Mouse (Mus musculus): Measurements from ENCODE around the gene Scpep1.

Scpep1 gene

GRCm38 (mm10) chr11:88973776-88974701 lies 18.8 kb upstream of the Scpep1 start:
- peak; percentile 92 for DNase-seq (ENCODE audit: low read depth, low spot score)

- no peak for DNase-seq (ENCODE audit: low read depth, low spot score)
These were observed 15.0 kb upstream of the Scpep1 start, which contains the start of gene Coil for GRCm38 (mm10) chr11:88970202-88970732. Coil (plus strand) TSS chr11:88970252.

GRCm38 (mm10) chr11:88966881-88967361 lies 11.7 kb upstream of the Scpep1 start, which contains the start of gene Elobl:
Elobl (minus strand) TSS chr11:88966931.
- DNase-seq (ENCODE audit: low read depth, low spot score) = no peak

- no peak for DNase-seq (ENCODE audit: low read depth, low spot score)
These were observed 3.6 kb upstream of the Scpep1 start for GRCm38 (mm10) chr11:88958851-88959250.

GRCm38 (mm10) chr11:88954803-88955202 lies 462 bp downstream of the Scpep1 start:
- no peak for DNase-seq (ENCODE audit: low read depth, low spot score)

- DNase-seq (ENCODE audit: low read depth, low spot score) = no peak
These were observed 1.7 kb downstream of the Scpep1 start for GRCm38 (mm10) chr11:88953582-88953981.

- no peak for DNase-seq (ENCODE audit: low read depth, low spot score)
These were observed 3.1 kb downstream of the Scpep1 start for GRCm38 (mm10) chr11:88952117-88952516.

GRCm38 (mm10) chr11:88951576-88951975 lies 3.7 kb downstream of the Scpep1 start:
- no peak for DNase-seq (ENCODE audit: low read depth, low spot score)

GRCm38 (mm10) chr11:88950640-88951250 lies 4.5 kb downstream of the Scpep1 start:
- no peak for DNase-seq (ENCODE audit: low read depth, low spot score)

GRCm38 (mm10) chr11:88949802-88950639 lies 5.2 kb downstream of the Scpep1 start:
- no peak for DNase-seq (ENCODE audit: low read depth, low spot score)

GRCm38 (mm10) chr11:88948896-88949295 lies 6.4 kb downstream of the Scpep1 start:
- DNase-seq (ENCODE audit: low read depth, low spot score) = no peak

- DNase-seq (ENCODE audit: low read depth, low spot score) = no peak
These were observed 9.2 kb downstream of the Scpep1 start for GRCm38 (mm10) chr11:88945971-88946585.

GRCm38 (mm10) chr11:88941489-88941888 lies 13.8 kb downstream of the Scpep1 start:
- DNase-seq (ENCODE audit: low read depth, low spot score) = no peak

- peak; percentile 34 for DNase-seq (ENCODE audit: low read depth, low spot score)
These were observed 15.6 kb downstream of the Scpep1 start for GRCm38 (mm10) chr11:88939634-88940033.

- no peak for DNase-seq (ENCODE audit: low read depth, low spot score)
These were observed 16.5 kb downstream of the Scpep1 start for GRCm38 (mm10) chr11:88938770-88939169.

GRCm38 (mm10) chr11:88937886-88938285 lies 17.4 kb downstream of the Scpep1 start:
- DNase-seq (ENCODE audit: low read depth, low spot score) = no peak

- peak; percentile 91 for DNase-seq (ENCODE audit: low read depth, low spot score)
These were observed 20.9 kb downstream of the Scpep1 start for GRCm38 (mm10) chr11:88934089-88935000.

GRCm38 (mm10) chr11:88933030-88933429 lies 22.2 kb downstream of the Scpep1 start:
- DNase-seq (ENCODE audit: low read depth, low spot score) = no peak

GRCm38 (mm10) chr11:88931692-88932530 lies 23.4 kb downstream of the Scpep1 start:
- DNase-seq (ENCODE audit: low read depth, low spot score) = no peak
